Mouse (Mus musculus) neural tube, embryonic 13.5 days (tissue): ENCODE results near the gene Map6d1. TPM values are rescaled to one million over a fixed set of nuclear protein-coding genes. Genes with fewer than 3 reads are reported as not detected.

Experiments used
- ATAC-seq: fragments of 200-750 bp; cut with Nextera tagmentation; 2 replicates; pipeline ENCODE4 v1.8.0; 2017; ENCODE audit warnings: low read depth, mild to moderate bottlenecking, moderate TSS enrichment, moderate library complexity
- H3K27ac ChIP-seq: fragments of 300-500 bp; sonication (generic); replicated peaks from 2 replicates; pipeline ENCODE4 v1.5.1; 2015; ENCODE audit warnings: moderate library complexity, mild to moderate bottlenecking, inconsistent platforms
- H3K27me3 ChIP-seq: fragments of 300-500 bp; sonication (generic); 2 replicates; pipeline ENCODE4 v1.6.1; 2015; ENCODE audit warnings: mild to moderate bottlenecking, inconsistent platforms
- H3K36me3 ChIP-seq: fragments of 300-500 bp; sonication (generic); 2 replicates; pipeline ENCODE4 v1.6.1; 2015; ENCODE audit warnings: mild to moderate bottlenecking, inconsistent platforms
- H3K4me1 ChIP-seq: fragments of 300-500 bp; sonication (generic); replicated peaks from 2 replicates; pipeline ENCODE4 v1.6.1; 2015; ENCODE audit warnings: inconsistent platforms
- H3K4me2 ChIP-seq: fragments of 300-500 bp; sonication (generic); 2 replicates; pipeline ENCODE4 v1.6.1; 2015; ENCODE audit warnings: inconsistent platforms, mild to moderate bottlenecking, moderate library complexity
- H3K4me3 ChIP-seq: fragments of 300-500 bp; sonication (generic); 2 replicates; pipeline ENCODE4 v1.5.1; 2015; ENCODE audit warnings: mild to moderate bottlenecking, inconsistent platforms
- H3K9ac ChIP-seq: fragments of 300-500 bp; sonication (generic); 2 replicates; pipeline ENCODE4 v1.6.1; 2015; ENCODE audit warnings: moderate library complexity, mild to moderate bottlenecking, inconsistent platforms
- H3K9me3 ChIP-seq: fragments of 300-500 bp; sonication (generic); 2 replicates; pipeline ENCODE4 v1.6.1; 2016; ENCODE audit warnings: inconsistent platforms
- WGBS: fragments of 180-500 bp; shearing (Covaris S2); methylation state at CpG from one replicate; pipeline ENCODE4 v1.1.7; 2015; 5-methylcytosine and 5-hydroxymethylcytosine counted together
- polyA plus RNA-seq: library from polyadenylated mRNA; unstranded; fragments of >200 nt; fragmentation: Nextera tagmentation; extraction: Ambion mirVana; gene quantifications from 2 replicates; pipeline ENCODE4 v1.2.1, GENCODE M21; 2015

Map6d1 gene
- polyA plus RNA-seq, 1 experiment from 2014 or later, result 3.9 TPM

GRCm38 (mm10) chr16:20228167-20228566, 13.0 kb downstream of the Map6d1 start:
- H3K9me3 ChIP-seq, result no peaks in the 10 kb centered on the region
- no peak overlapping the region for H3K9ac ChIP-seq
- H3K4me1 ChIP-seq, result no peaks in the 10 kb centered on the region
- H3K4me2 ChIP-seq, result no peak overlapping the region
- no peak overlapping the region for H3K27ac ChIP-seq
- H3K36me3 ChIP-seq, result peaks cover 81% of the 10 kb centered on the region
- 95% methylated on average over 5 of the region's 5 CpGs for WGBS
- no peaks in the 10 kb centered on the region for H3K27me3 ChIP-seq
- ATAC-seq, result no peak
- no peak overlapping the region for H3K4me3 ChIP-seq

- H3K4me3 ChIP-seq, result no peak overlapping the region
- WGBS, result 82% methylated on average over 6 of the region's 6 CpGs
- no peaks in the 10 kb centered on the region for H3K9me3 ChIP-seq
- no peak overlapping the region for H3K4me2 ChIP-seq
- H3K27me3 ChIP-seq, result no peaks in the 10 kb centered on the region
- no peak overlapping the region for H3K9ac ChIP-seq
- ATAC-seq, result no peak
- H3K36me3 ChIP-seq, result peaks cover 83% of the 10 kb centered on the region
- no peaks in the 10 kb centered on the region for H3K4me1 ChIP-seq
- H3K27ac ChIP-seq, result no peak overlapping the region
Observed at GRCm38 (mm10) chr16:20227504-20227903, 13.7 kb downstream of the Map6d1 start.

GRCm38 (mm10) chr16:20226676-20227075, 14.5 kb downstream of the Map6d1 start:
- H3K4me2 ChIP-seq, result no peak overlapping the region
- no peak overlapping the region for H3K9ac ChIP-seq
- no peak overlapping the region for H3K4me3 ChIP-seq
- H3K27ac ChIP-seq, result no peak overlapping the region
- 98% methylated on average over 4 of the region's 4 CpGs for WGBS
- no peaks in the 10 kb centered on the region for H3K27me3 ChIP-seq
- no peaks in the 10 kb centered on the region for H3K4me1 ChIP-seq
- H3K9me3 ChIP-seq, result no peaks in the 10 kb centered on the region
- no peak for ATAC-seq
- H3K36me3 ChIP-seq, result peaks cover 86% of the 10 kb centered on the region

GRCm38 (mm10) chr16:20222726-20223125, 18.4 kb downstream of the Map6d1 start:
- Histone ChIP-seq H3K36me3 (peaks cover 86% of the 10 kb centered on the region), H3K4me1 (no peaks in the 10 kb centered on the region), H3K27me3 (no peaks in the 10 kb centered on the region), H3K9ac (no peak overlapping the region), H3K27ac (no peak overlapping the region), H3K4me3 (no peak overlapping the region), H3K4me2 (no peak overlapping the region), H3K9me3 (no peaks in the 10 kb centered on the region)
- no peak for ATAC-seq
- 96% methylated on average over 6 of the region's 6 CpGs for WGBS

- Histone ChIP-seq H3K4me1 (no peaks in the 10 kb centered on the region), H3K36me3 (peaks cover 87% of the 10 kb centered on the region), H3K4me3 (no peak overlapping the region), H3K9me3 (no peaks in the 10 kb centered on the region), H3K27ac (no peak overlapping the region), H3K9ac (no peak overlapping the region), H3K27me3 (no peaks in the 10 kb centered on the region), H3K4me2 (no peak overlapping the region)
- 87% methylated on average over 3 of the region's 3 CpGs for WGBS
- ATAC-seq, result peak; percentile 36; the same call in 1 of the 2 replicates
Observed at GRCm38 (mm10) chr16:20213591-20214226, 27.4 kb downstream of the Map6d1 start.

GRCm38 (mm10) chr16:20199501-20200201, 41.5 kb downstream of the Map6d1 start:
- H3K9me3 ChIP-seq, result no peaks in the 10 kb centered on the region
- ATAC-seq, result no peak
- no peak overlapping the region for H3K4me2 ChIP-seq
- WGBS, result 88% methylated on average over 5 of the region's 5 CpGs
- peaks cover 85% of the 10 kb centered on the region for H3K36me3 ChIP-seq
- no peak overlapping the region for H3K4me3 ChIP-seq
- H3K4me1 ChIP-seq, result no peaks in the 10 kb centered on the region
- H3K27ac ChIP-seq, result no peak overlapping the region
- no peak overlapping the region for H3K9ac ChIP-seq
- H3K27me3 ChIP-seq, result no peaks in the 10 kb centered on the region

GRCm38 (mm10) chr16:20196962-20197361, 44.2 kb downstream of the Map6d1 start:
- Histone ChIP-seq H3K9me3 (no peaks in the 10 kb centered on the region), H3K4me2 (no peak overlapping the region), H3K27ac (no peak overlapping the region), H3K9ac (no peak overlapping the region), H3K4me3 (no peak overlapping the region), H3K36me3 (peaks cover 90% of the 10 kb centered on the region), H3K4me1 (no peaks in the 10 kb centered on the region), H3K27me3 (no peaks in the 10 kb centered on the region)
- WGBS, result 96% methylated on average over 5 of the region's 5 CpGs
- ATAC-seq, result no peak

- 97% methylated on average over 3 of the region's 3 CpGs for WGBS
- H3K36me3 ChIP-seq, result peaks cover 90% of the 10 kb centered on the region
- no peaks in the 10 kb centered on the region for H3K4me1 ChIP-seq
- H3K4me3 ChIP-seq, result no peak overlapping the region
- 0 out of 2 replicates have a peak, but pooled peaks have one; percentile 50 for ATAC-seq
- H3K4me2 ChIP-seq, result no peak overlapping the region
- H3K9me3 ChIP-seq, result no peaks in the 10 kb centered on the region
- no peaks in the 10 kb centered on the region for H3K27me3 ChIP-seq
- H3K9ac ChIP-seq, result no peak overlapping the region
- no peak overlapping the region for H3K27ac ChIP-seq
Observed at GRCm38 (mm10) chr16:20195546-20195945, 45.6 kb downstream of the Map6d1 start.

- Histone ChIP-seq H3K9me3 (no peaks in the 10 kb centered on the region), H3K9ac (no peak overlapping the region), H3K4me3 (no peak overlapping the region), H3K36me3 (peaks cover 90% of the 10 kb centered on the region), H3K4me1 (no peaks in the 10 kb centered on the region), H3K4me2 (no peak overlapping the region), H3K27ac (no peak overlapping the region), H3K27me3 (no peaks in the 10 kb centered on the region)
- ATAC-seq, result no peak
Observed at GRCm38 (mm10) chr16:20192043-20192442, 49.1 kb downstream of the Map6d1 start.

- Histone ChIP-seq H3K9me3 (no peaks in the 10 kb centered on the region), H3K4me1 (no peaks in the 10 kb centered on the region), H3K9ac (no peak overlapping the region), H3K27me3 (no peaks in the 10 kb centered on the region), H3K27ac (no peak overlapping the region), H3K4me3 (no peak overlapping the region), H3K4me2 (no peak overlapping the region), H3K36me3 (peaks cover 90% of the 10 kb centered on the region)
- ATAC-seq, result no peak
- 88% methylated on average over 3 of the region's 3 CpGs for WGBS
Observed at GRCm38 (mm10) chr16:20191161-20191882, 49.8 kb downstream of the Map6d1 start.

- Histone ChIP-seq H3K4me2 (no peak overlapping the region), H3K4me1 (no peaks in the 10 kb centered on the region), H3K9me3 (no peaks in the 10 kb centered on the region), H3K27ac (no peak overlapping the region), H3K27me3 (no peaks in the 10 kb centered on the region), H3K9ac (no peak overlapping the region), H3K4me3 (no peak overlapping the region), H3K36me3 (peaks cover 70% of the 10 kb centered on the region)
- ATAC-seq, result no peak
- WGBS, result 82% methylated on average over 2 of the region's 2 CpGs
Observed at GRCm38 (mm10) chr16:20185368-20185767, 55.8 kb downstream of the Map6d1 start.
